10 mouse cellular contexts compared by ENCODE assay signal in the genomic region with DNA sequence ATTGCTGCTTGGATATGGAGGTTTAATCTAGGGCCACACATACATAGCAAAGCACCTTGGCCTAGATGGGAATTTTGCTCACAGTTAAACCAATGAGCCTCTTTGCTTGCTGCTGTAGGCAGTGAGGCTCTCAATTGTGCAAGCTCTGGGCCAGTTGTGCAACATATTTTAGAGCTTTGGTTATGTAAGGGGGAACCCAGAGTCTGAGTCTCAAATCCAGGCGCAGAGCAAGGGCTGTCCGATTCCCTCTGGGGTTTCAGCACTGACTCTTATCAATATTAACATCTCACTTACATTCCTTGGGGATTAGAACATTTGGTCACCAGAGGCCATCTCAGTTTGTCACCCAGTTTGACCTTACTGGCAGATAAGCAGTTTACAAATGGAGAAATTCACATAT. TPM values are rescaled to one million over a fixed set of nuclear protein-coding genes. Genes with fewer than 3 reads are reported as not detected.
A peak's percentile ranks its signal among the peaks of the same experiment; 100 is the strongest.
DNase-seq lines count a peak whose midpoint lies in the region; ATAC-seq and TF ChIP-seq lines count a peak whose summit lies in the region.
"Had no signal": no experiment of that assay in that cellular context is flagged by ENCODE, and none has a peak within 500 bp of the region (broad histone marks: within the 10 kb centered on the region; RNA-seq: fewer than 3 reads in every experiment).

No protein-coding gene starts in this region.

- 73% methylated on average over 2 of the region's 2 CpGs for WGBS in kidney, embryonic 16.5 days

- no peak for TF ChIP-seq CTCF in gastrocnemius, adult 2 months (IDR thresholded peaks at IDR 0.05)

- intact Hi-C loops in gastrocnemius, adult 2 months (cut with DNase I): no loop called here

- peaks cover 5% of the 10 kb centered on the region; the same call in 1 of the 2 replicates for H3K9me3 ChIP-seq in kidney, embryonic 16.5 days (ENCODE audit: low read length)

- H3K36me3 ChIP-seq in kidney, embryonic 16.5 days (ENCODE audit: insufficient read depth, low read length): peaks cover 6% of the 10 kb centered on the region

- peak overlapping the region; percentile 9; the same call in 1 of the 2 replicates for H3K27ac ChIP-seq in gastrocnemius, adult 2 months
- peak overlapping the region; percentile 58 for H3K27ac ChIP-seq in kidney, embryonic 16.5 days (ENCODE audit: low read length)

- H3K4me2 ChIP-seq in kidney, embryonic 16.5 days (replicated peaks; ENCODE audit: low read depth, low read length): no peak overlapping the region

- H3K9ac ChIP-seq in kidney, embryonic 16.5 days (replicated peaks; ENCODE audit: low read length): no peak overlapping the region

- no peak overlapping the region for H3K4me3 ChIP-seq in gastrocnemius, adult 2 months
- H3K4me3 ChIP-seq in kidney, embryonic 16.5 days (ENCODE audit: low read length): no peak overlapping the region

- H3K27me3 ChIP-seq in kidney, embryonic 16.5 days (ENCODE audit: insufficient read depth, low read length): no peaks in the 10 kb centered on the region

- no peak for ATAC-seq in kidney, embryonic 16.5 days (ENCODE audit: low FRiP score, low TSS enrichment)
- ATAC-seq: midbrain, embryonic 16.5 days had no signal

- H3K4me1 ChIP-seq in kidney, embryonic 16.5 days (ENCODE audit: insufficient read depth, low read length): peaks cover 17% of the 10 kb centered on the region

- peak; percentile 37 for DNase-seq in gastrocnemius, adult 2 months
- DNase-seq in gastrocnemius, adult 8-10 months (ENCODE audit: low spot score in 2 of 2): no peak
- peak; percentile 70 to 94 for DNase-seq in adrenal gland, adult (ENCODE audit: inconsistent age in 2 of 2, low spot score in 1 of 2)
- DNase-seq in lung, postnatal 25 days (ENCODE audit: low spot score): peak; percentile 88
- DNase-seq in right cerebral cortex, postnatal 14 days: no peak
- no peak for DNase-seq in layer of hippocampus, adult 11-12 months (ENCODE audit: low spot score)
- DNase-seq in right cerebral cortex, postnatal 10 days (ENCODE audit: low spot score in 2 of 2): no peak
- DNase-seq: B cell, adult 2 months had no signal

RNA-seq across cellular contexts. Expression of a gene that starts 13.3 kb away (rescaled TPM):
- total RNA-seq in gastrocnemius, adult 2 months (2021): 10 to 100 TPM; 16.5 to 17.7 TPM
- 10 to 100 TPM; 14.0 to 15.2 (median 14.9) TPM for total RNA-seq in gastrocnemius, adult 8-10 months (2022)
- polyA plus RNA-seq in kidney, embryonic 16.5 days (2015; fragmentation: Nextera tagmentation; extraction: Ambion mirVana): 89.4 and 91.0 TPM in 2 replicates

Comparison
In these comparisons a context has a peak if more than half of its experiments do, and no peak if none do; other contexts are left out.
1. DNase-seq: peak in gastrocnemius, adult 2 months (single experiment), adrenal gland, adult (2 of 2) and lung, postnatal 25 days (single experiment); none in gastrocnemius, adult 8-10 months (0 of 2), right cerebral cortex, postnatal 14 days (single experiment), layer of hippocampus, adult 11-12 months (single experiment) and right cerebral cortex, postnatal 10 days (0 of 2).